Mouse (Mus musculus): Measurements from ENCODE around the gene Ak5.
"Not testable (repeated sequence)": the region's sequence is repeated elsewhere in the genome, so short reads cannot be mapped to it uniquely, and the experiment has no call there.

Ak5 gene

GRCm38 (mm10) chr3:152470347-152470746 is 197.8 kb downstream of the Ak5 start:
- DNase-seq: no peak

- no peak for DNase-seq
Measured at GRCm38 (mm10) chr3:152469423-152470200, 198.5 kb downstream of the Ak5 start.

- DNase-seq: no peak
Measured at GRCm38 (mm10) chr3:152468569-152469041, 199.6 kb downstream of the Ak5 start.

GRCm38 (mm10) chr3:152468032-152468431 is 200.1 kb downstream of the Ak5 start:
- DNase-seq: no peak

GRCm38 (mm10) chr3:152467312-152467711 is 200.8 kb downstream of the Ak5 start:
- DNase-seq: no peak

- DNase-seq: no peak
Measured at GRCm38 (mm10) chr3:152466849-152467248, 201.3 kb downstream of the Ak5 start.

GRCm38 (mm10) chr3:152465338-152465737 is 202.8 kb downstream of the Ak5 start:
- no peak for DNase-seq

- no peak for DNase-seq
Measured at GRCm38 (mm10) chr3:152464462-152464861, 203.7 kb downstream of the Ak5 start.

GRCm38 (mm10) chr3:152462900-152463299 is 205.3 kb downstream of the Ak5 start:
- no peak for DNase-seq

GRCm38 (mm10) chr3:152462038-152462547 is 206.1 kb downstream of the Ak5 start:
- no peak for DNase-seq

GRCm38 (mm10) chr3:152460802-152461201 is 207.4 kb downstream of the Ak5 start:
- no peak for DNase-seq

GRCm38 (mm10) chr3:152458875-152459274 is 209.3 kb downstream of the Ak5 start:
- not testable (repeated sequence) for DNase-seq

- DNase-seq: no peak
Measured at GRCm38 (mm10) chr3:152457308-152458035, 210.7 kb downstream of the Ak5 start.

- DNase-seq: no peak
Measured at GRCm38 (mm10) chr3:152453163-152453562, 215.0 kb downstream of the Ak5 start.

GRCm38 (mm10) chr3:152446966-152447365 is 221.2 kb downstream of the Ak5 start:
- DNase-seq: no peak

- no peak for DNase-seq
Measured at GRCm38 (mm10) chr3:152444114-152444513, 224.0 kb downstream of the Ak5 start.

GRCm38 (mm10) chr3:152442795-152443194 is 225.4 kb downstream of the Ak5 start:
- DNase-seq: no peak

GRCm38 (mm10) chr3:152438068-152438467 is 230.1 kb downstream of the Ak5 start:
- no peak for DNase-seq

- no peak for DNase-seq
Measured at GRCm38 (mm10) chr3:152435590-152435989, 232.6 kb downstream of the Ak5 start.

- DNase-seq: no peak
Measured at GRCm38 (mm10) chr3:152432677-152433076, 235.5 kb downstream of the Ak5 start.

GRCm38 (mm10) chr3:152428925-152429324 is 239.2 kb downstream of the Ak5 start:
- no peak for DNase-seq
